Mouse (Mus musculus) G1E (cell line): ENCODE measurements around the gene Kif1b. TPM values are rescaled to one million over a fixed set of nuclear protein-coding genes. Genes with fewer than 3 reads are reported as not detected.

Experiments
- ATAC-seq: 2 replicates; pipeline ENCODE4 v1.8.0; 2016; ENCODE audit warnings: mild to moderate bottlenecking; ENCODE audit not compliant: insufficient number of reproducible peaks, poor library complexity, low FRiP score, severe bottlenecking; ENCODE audit errors: extremely low read depth
- DNase-seq: peaks from one replicate; pipeline ENCODE4 v3.0.0; 2012; ENCODE audit warnings: low spot score
- H3K27me3 ChIP-seq: 2 replicates; pipeline ENCODE4 v1.6.1; 2012; ENCODE audit warnings: mild to moderate bottlenecking, low read length, inconsistent platforms; ENCODE audit not compliant: insufficient read depth
- H3K36me3 ChIP-seq: replicated peaks from 2 replicates; pipeline ENCODE3; 2012; ENCODE audit warnings: mild to moderate bottlenecking, inconsistent platforms
- H3K4me1 ChIP-seq: 2 replicates; pipeline ENCODE4 v1.6.1; 2012; ENCODE audit warnings: low read depth, low read length, inconsistent platforms, mixed read lengths; ENCODE audit not compliant: insufficient read depth
- H3K4me3 ChIP-seq: 2 replicates; pipeline ENCODE4 v1.5.1; 2012; ENCODE audit warnings: low read depth, mild to moderate bottlenecking, inconsistent platforms, low read length, moderate library complexity, mixed read lengths
- H3K9me3 ChIP-seq: replicated peaks from 2 replicates; pipeline ENCODE4 v1.6.1; 2012; ENCODE audit warnings: inconsistent platforms
- CTCF ChIP-seq: IDR thresholded peaks from 2 replicates; pipeline ENCODE4 v1.5.1; 2012; ENCODE audit warnings: low read depth, low read length, inconsistent platforms, mixed read lengths
- GATA1 ChIP-seq: IDR thresholded peaks from 2 replicates; pipeline ENCODE4 v1.6.1; 2012; ENCODE audit warnings: borderline replicate concordance, low read length, inconsistent platforms, mixed read lengths
- GATA2 ChIP-seq: IDR thresholded peaks from 2 replicates; pipeline ENCODE4 v1.6.1; 2012; ENCODE audit warnings: low read depth, low read length, inconsistent platforms, borderline replicate concordance
- POLR2AphosphoS5 ChIP-seq: IDR thresholded peaks from 2 replicates; pipeline ENCODE4 v1.6.1; 2012; ENCODE audit warnings: low read depth, low read length, inconsistent platforms; ENCODE audit not compliant: insufficient replicate concordance
- TAL1 ChIP-seq: conservative IDR thresholded peaks from 2 replicates; pipeline ENCODE4 v1.6.1; 2012; ENCODE audit warnings: low read depth, low read length, inconsistent platforms, mixed read lengths
- polyA plus RNA-seq: library from polyadenylated mRNA; stranded (reverse); fragments of >175 nt; gene quantifications from 2 replicates; pipeline ENCODE4 v1.2.3, GENCODE M21; 2012
- total RNA-seq, 2 experiments: library from RNA; stranded (forward) in 1 of 2; stranded (reverse) in 1 of 2; fragments of 200-1000 nt in 1 of 2; fragments of >200 nt in 1 of 2; fragmentation: Nextera tagmentation in 1 of 2; gene quantifications; 2 replicates each; pipeline ENCODE4 v1.2.3; 2014 to 2017

Gene Kif1b
- total and polyA plus RNA-seq, 3 experiments = 2.6 to 43.0 (median 32.7) TPM

GRCm38 (mm10) chr4:149144459-149144858 is 163.0 kb downstream of the Kif1b start:
- H3K27me3 ChIP-seq = peaks cover 18% of the 10 kb centered on the region
- H3K9me3 ChIP-seq = no peaks in the 10 kb centered on the region
- peaks cover 9% of the 10 kb centered on the region for H3K4me1 ChIP-seq
- ATAC-seq = peak; percentile 49; the same call in 1 of the 2 replicates
- peaks cover 6% of the 10 kb centered on the region for H3K36me3 ChIP-seq
- DNase-seq = peak; percentile 64
- H3K4me3 ChIP-seq = no peak overlapping the region
- no peak for TF ChIP-seq GATA2
- TF ChIP-seq POLR2AphosphoS5 = no peak
- TF ChIP-seq CTCF = peak; percentile 92
- no peak for TF ChIP-seq TAL1
- no peak for TF ChIP-seq GATA1

DNA sequence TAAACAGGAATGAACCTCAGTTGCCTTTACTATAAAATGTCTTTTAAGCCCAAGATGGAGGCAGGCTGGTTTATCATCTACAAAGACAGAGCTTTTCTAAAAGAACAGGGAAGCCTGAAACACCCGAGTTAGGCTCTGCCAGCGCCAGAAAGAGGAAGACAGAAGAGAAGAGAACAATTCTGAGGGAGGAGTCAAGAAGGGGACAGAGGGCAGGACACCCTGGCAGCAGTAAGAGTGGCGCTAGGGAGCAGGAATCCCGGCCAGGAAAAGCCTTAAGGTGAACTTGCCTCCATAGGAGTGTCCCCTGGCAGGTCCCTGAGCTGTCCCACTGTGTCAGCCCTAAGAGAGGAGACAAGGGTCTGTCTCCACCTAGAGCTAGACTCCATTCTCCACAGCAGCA is 163.9 kb downstream of the Kif1b start:
- Histone ChIP-seq H3K36me3 (no peaks in the 10 kb centered on the region), H3K9me3 (no peaks in the 10 kb centered on the region), H3K4me1 (peaks cover 9% of the 10 kb centered on the region), H3K27me3 (peaks cover 18% of the 10 kb centered on the region), H3K4me3 (no peak overlapping the region)
- ATAC-seq (no peak), DNase-seq (no peak)
- TF ChIP-seq GATA2 = no peak
- TF ChIP-seq CTCF = no peak
- no peak for TF ChIP-seq GATA1
- no peak for TF ChIP-seq TAL1
- no peak for TF ChIP-seq POLR2AphosphoS5

DNA sequence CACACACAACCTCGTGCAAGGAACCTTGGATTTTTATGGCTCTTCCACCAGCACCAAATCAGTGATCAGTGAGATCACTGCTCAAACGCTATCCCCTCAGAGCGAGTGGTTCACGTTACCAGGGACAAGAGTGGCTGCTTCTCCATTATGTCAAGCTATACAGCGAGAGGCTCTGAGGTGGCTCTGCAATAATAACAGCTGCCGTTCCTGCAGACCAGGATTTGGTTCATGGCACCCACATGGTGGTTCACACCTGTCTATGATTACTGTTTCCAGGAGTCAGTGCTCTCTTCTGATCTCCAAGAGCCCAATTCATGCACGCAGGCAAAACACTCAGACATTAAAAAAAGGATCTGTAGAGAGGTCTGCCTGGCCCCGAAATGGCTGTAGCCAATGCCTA is 169.0 kb downstream of the Kif1b start:
- peaks cover 16% of the 10 kb centered on the region for H3K4me1 ChIP-seq
- peaks cover 9% of the 10 kb centered on the region for H3K36me3 ChIP-seq
- no peak for ATAC-seq
- no peaks in the 10 kb centered on the region for H3K9me3 ChIP-seq
- H3K4me3 ChIP-seq = no peak overlapping the region
- H3K27me3 ChIP-seq = peaks cover 13% of the 10 kb centered on the region
- DNase-seq = no peak
- no peak for TF ChIP-seq GATA2
- no peak for TF ChIP-seq POLR2AphosphoS5
- TF ChIP-seq TAL1 = no peak
- TF ChIP-seq CTCF = no peak
- TF ChIP-seq GATA1 = no peak

GRCm38 (mm10) chr4:149136982-149137770 is 170.3 kb downstream of the Kif1b start, which contains the start of gene Cenps:
Gene Cenps (minus strand): TSS chr4:149137629.
- Histone ChIP-seq H3K4me3 (peak within 1 kb of the TSS; percentile 84), H3K4me1 (peaks cover 17% of the 10 kb centered on the region), H3K27me3 (peaks cover 11% of the 10 kb centered on the region; the same call in 1 of the 2 replicates), H3K36me3 (peaks cover 22% of the 10 kb centered on the region), H3K9me3 (no peaks in the 10 kb centered on the region)
- peak; percentile 64 for ATAC-seq
- peak; percentile 78 for DNase-seq
- TF ChIP-seq GATA2 = no peak
- TF ChIP-seq CTCF = peak; percentile 54

DNA sequence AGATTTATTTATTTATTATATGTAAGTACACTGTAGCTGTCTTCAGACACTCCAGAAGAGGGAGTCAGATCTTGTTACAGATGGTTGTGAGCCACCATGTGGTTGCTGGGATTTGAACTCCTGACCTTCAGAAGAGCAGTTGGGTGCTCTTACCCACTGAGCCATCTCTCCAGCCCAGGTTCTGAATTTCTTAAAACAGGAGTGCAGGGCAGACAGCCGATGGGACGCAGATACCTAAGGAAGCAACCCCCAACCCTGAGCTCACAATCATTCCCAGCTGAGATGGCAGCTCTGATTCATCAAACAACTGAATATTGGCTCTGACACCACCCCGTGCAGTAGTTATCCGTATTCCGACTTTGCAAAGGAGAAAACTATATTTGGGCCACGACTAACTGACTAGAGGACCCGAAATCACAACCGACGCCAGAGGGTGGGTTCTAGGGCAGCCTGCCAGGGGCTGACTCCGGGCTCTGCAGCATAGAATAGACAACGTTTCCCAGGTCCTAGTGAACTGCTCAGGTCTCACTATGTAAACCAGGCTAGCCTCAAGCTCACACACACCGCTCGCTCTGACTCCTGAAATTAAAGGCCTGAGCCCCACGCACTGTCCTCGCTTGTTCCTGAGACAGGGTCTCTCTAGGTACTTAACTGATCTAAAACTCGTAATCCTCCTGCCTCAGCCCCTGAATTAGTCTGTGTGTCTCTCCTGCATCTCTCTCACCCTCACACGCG is 171.2 kb downstream of the Kif1b start:
- Histone ChIP-seq H3K4me3 (peak overlapping the region; percentile 84), H3K4me1 (peaks cover 17% of the 10 kb centered on the region), H3K9me3 (no peaks in the 10 kb centered on the region), H3K36me3 (peaks cover 31% of the 10 kb centered on the region), H3K27me3 (peaks cover 5% of the 10 kb centered on the region; the same call in 1 of the 2 replicates)
- TF ChIP-seq CTCF (no peak), TAL1 (no peak), GATA1 (no peak), GATA2 (no peak), POLR2AphosphoS5 (no peak)
- ATAC-seq (no peak), DNase-seq (no peak)

- ATAC-seq (no peak), DNase-seq (no peak)
- TF ChIP-seq GATA2 (no peak), TAL1 (no peak), GATA1 (no peak)
Measured at GRCm38 (mm10) chr4:149133395-149133794, 174.1 kb downstream of the Kif1b start.

More at GRCm38 (mm10) chr4:149133395-149133794, 174.1 kb downstream of the Kif1b start:
- Histone ChIP-seq H3K9me3 (no peaks in the 10 kb centered on the region), H3K27me3 (0 out of 2 replicates have a peak, but pooled peaks cover 1% of the 10 kb centered on the region), H3K4me3 (no peak overlapping the region), H3K36me3 (peaks cover 59% of the 10 kb centered on the region), H3K4me1 (peaks cover 17% of the 10 kb centered on the region)
